Mouse (Mus musculus): Measurements from ENCODE around the gene Tent5b.
"Not testable (repeated sequence)": the region's sequence is repeated elsewhere in the genome, so short reads cannot be mapped to it uniquely, and the experiment has no call there.

The Tent5b gene

DNA sequence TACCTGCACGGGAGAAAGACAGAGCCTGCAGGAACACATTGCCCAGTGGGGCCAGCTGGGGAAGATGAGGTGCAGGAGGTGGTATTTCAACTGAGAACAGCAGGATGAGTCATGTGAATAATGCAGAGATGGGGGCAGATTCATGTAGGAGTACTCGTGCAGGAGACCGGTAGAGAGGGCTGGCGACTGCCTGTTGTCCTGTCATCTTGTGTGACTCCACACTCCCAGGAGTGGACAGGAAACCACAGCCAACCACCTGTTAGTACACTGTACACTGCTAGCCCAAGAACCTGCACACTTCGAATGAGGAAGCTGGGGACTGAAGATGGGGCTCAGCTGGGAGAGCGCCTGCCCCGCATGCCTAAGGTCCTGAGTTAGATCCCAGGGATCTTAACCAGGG is 21.6 kb downstream of the Tent5b start:
- no peak for DNase-seq (ENCODE audit: low read depth, low spot score)

DNA sequence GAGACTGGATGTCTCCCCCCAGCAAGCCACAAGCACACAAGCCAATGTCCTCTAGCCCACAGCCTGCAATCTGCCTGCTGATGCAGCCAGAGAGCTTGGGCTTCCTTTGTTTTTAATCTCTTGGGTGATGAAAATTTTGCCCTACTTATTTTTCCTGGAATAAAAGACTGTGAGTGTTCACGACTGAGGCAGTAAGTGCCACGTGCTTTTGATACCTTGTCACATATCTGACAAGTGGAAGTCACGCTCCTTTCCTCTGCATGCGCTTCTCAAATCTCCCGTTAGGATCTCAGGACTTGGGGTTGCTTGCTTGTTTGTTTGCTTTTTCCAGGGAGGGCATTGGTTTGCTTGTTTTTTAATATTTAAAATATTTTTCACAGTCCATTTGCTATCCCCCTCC is 24.4 kb downstream of the Tent5b start:
- no peak for DNase-seq (ENCODE audit: low read depth, low spot score)

DNA sequence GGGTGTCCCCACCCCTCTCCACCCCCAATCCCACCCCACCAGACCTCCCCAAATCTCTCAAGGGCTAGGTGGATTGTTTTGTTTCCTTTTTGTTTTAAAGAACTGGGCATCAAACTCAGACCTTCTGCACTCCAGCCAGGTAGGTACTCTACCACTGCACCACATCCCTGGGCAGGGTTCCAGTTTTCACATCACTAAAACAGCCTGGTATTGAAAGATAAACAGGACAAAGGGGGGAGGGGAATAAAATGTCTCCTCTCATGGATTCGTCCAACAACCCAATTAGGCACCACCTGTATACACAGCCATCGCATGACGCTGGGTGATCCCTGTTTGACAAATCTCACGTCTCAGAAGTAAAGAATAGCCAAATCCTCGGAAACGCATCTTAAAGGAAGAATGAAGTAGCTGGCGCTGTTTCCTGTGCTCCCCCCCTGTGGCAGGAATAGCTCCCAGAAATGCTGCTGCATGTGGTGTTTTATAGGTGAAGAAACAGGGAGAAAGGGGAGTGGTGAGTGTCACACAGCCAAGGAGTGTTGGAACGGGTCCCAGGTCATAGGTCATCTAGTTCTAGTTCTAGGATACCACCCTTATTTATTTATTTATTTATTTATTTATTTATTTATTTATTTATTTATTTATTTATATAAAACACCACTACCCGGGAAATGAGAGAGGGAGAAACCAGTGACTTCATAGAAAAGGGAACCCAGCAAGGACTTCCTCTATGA is 25.0 kb downstream of the Tent5b start:
- DNase-seq (ENCODE audit: low read depth, low spot score): no peak

DNA sequence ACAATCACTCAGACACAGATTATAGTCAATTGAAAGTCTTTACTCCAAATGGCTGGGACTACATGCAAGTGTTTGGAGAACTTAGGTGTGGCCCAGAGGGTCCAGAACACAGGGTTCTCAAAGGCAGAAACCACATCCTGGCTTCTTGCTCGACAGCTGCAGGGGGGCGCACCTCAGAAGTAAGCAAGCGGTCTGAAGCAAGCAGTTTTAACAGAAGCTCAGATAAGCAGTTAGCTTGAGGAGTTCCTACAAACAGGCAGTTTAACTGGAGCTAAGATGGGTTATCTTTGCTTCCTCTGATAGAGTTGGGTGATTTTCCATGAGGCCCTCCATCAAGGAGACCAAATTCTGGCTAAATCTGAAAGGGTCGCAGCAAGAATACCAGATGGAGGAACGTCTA is 26.6 kb downstream of the Tent5b start:
- peak; percentile 23 for DNase-seq (ENCODE audit: low read depth, low spot score)

DNA sequence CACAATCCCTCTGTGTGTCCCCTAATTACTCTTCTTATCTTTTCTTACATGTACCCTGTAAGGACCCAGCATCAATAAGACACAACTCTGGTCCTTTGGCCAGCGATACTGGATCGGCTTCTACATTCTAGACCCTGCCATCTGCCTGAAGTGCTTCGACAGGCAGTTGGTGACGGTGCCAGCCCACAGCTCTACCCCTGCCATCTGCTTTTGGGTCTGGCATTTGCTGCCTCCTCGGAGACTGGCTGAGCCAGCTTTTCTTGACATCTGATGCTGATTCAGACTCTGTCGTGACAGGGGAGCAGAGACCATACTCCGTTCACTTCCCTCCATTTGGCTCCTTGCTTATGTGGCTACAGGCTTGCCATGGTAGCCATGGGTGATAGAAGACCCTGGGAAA is 29.1 kb downstream of the Tent5b start:
- DNase-seq (ENCODE audit: low read depth, low spot score): no peak

DNA sequence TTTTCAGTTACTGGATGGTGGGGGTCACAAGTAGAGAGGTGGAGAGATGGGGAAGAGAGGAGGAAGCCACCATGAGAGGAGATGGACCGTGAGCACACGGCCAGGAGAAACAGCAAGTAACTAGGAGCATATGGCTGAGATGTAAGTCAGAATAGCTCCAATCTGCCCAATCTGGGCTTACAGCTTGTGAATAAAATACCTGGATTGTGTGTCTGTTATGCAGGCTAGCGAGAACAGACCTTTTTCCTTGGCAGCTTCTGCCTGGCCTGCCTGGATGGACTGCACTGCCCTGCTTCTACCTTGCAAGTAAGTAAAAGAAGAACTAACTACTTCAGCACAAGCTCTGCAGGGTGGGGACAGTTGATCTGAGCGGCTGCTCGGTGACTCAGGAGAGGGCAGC is 31.1 kb downstream of the Tent5b start:
- DNase-seq (ENCODE audit: low read depth, low spot score): no peak

DNA sequence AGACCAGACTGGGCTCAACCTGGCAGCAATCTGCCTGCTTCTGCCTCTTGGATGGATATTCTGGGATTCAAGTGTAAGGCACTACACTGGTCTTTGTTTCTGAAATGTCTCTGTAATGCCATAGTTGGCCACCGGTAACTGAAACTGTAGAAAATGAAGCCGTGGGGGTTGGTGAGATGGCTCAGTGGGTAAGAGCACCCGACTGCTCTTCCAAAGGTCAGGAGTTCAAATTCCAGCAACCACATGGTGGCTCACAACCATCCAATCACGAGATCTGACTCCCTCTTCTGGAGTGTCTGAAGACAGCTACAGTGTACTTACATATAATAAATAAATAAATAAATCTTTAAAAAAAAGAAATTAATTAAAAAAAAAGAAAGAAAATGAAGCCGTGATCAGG is 32.6 kb downstream of the Tent5b start:
- DNase-seq (ENCODE audit: low read depth, low spot score): not testable (repeated sequence)

DNA sequence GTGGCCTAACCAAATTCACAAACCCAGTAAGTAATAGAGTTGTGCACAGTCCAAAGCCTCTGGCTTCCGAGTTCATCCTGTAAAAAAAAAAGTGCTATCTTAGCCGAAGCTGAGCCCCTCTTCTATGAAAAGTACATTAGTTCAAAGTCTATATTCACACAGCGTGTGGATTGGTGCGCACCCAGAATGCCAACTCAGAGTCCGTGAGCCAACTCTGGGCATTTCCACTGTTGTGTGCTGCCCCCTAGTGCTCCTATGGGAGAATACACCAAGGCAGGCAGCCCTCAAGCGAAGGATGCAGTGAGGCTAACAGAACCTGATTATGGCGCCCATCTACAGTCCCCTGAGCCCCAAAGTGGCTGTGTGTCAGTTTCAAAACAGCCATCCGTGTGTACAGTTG is 33.0 kb downstream of the Tent5b start:
- peak; percentile 81 for DNase-seq (ENCODE audit: low read depth, low spot score)

DNA sequence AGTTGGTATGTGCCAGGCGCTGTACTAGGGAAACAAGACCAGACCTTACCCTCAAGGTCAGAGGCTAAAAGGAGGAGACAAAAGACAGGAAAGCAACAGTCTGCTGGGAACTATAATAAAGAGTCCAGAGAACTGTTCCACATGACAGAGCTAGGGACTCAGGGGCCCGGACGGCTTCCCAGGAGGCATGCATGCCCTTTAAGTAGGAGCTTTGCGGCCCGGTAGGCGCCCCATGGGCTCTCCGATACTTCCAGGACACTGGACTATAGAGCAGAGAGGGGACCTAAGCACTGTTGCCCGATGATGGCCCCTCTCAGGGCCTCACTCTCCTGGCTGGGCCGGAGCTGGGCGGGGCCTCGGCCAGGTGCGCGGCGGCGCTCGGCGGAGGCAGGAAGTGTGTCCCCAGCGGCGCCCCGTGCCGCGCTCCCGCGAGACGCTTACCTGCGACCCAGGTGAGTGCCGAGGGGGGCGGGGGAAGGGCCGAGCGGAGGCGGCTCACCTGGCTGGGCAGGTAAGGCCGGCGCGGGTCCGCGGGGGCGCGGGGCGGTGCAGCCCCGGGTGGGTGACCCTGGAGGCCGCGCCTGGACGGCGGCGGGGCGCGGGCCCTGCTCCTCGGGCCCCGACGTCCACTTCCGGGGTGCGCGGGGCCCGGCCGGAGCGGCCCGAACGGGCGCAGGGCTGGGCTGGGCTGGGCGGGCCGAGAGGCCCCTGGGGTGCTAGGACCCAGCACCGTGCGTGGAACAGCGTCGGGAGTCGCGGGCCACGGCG is 38.9 kb downstream of the Tent5b start, which contains the start of gene Kdf1:
Gene Kdf1 (plus strand): TSS at position 363 of the 768 bp plus-strand sequence.
- DNase-seq (ENCODE audit: low read depth, low spot score): peak; percentile 37

DNA sequence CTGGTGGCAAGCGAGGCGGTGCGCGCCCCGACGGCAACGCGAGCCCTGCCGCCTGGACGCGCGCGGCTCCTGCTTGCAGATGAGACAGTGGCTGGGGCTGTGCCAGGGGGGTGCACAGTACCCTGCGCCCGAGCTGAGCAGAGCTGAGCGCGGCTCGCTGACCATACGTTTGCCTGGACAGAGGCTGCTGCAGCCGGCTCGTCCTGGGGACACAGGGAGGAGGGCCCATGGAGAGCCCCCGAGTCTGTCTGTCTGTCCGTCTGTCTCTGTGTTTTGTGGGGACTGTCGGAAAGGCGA is 39.4 kb downstream of the Tent5b start:
- DNase-seq (ENCODE audit: low read depth, low spot score): peak; percentile 19

DNA sequence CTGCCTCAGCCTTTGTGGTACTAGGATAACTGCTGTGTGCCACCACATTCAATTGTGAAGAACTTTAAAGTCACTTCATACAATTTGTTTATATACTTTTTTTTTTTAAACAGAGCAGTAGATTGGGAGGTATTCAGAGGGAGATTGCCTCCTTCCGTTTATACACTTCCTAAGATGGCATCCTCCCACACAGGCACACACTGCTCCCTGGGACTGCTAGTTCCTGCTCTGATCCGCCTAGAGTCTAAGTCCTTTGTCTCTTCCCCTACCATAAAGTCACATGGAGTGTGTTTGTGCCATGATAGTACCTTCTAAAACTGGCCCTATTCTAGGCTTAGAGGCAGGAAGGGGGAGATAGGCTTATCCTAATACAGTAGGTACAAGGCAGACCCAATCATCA is 41.6 kb downstream of the Tent5b start:
- DNase-seq (ENCODE audit: low read depth, low spot score): no peak

DNA sequence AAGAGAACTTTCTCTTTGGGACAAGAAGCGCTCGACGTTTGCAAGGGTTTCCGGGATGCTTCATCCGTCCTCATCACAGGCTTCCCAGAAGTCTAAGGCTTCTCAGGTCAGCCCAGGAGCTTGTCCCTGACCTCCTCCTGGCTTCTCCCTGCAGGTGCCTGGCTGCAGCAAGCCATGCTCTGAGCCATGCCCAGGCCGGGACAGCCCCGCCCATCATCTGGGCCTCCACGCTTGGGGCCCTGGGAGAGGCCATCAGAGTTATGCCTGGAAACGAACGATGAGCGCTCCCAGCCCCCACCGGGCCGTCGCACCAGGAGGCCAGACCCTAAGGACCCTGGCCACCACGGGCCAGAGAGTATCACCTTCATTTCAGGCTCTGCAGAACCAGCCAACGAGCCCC is 47.9 kb downstream of the Tent5b start:
- DNase-seq (ENCODE audit: low read depth, low spot score): no peak

DNA sequence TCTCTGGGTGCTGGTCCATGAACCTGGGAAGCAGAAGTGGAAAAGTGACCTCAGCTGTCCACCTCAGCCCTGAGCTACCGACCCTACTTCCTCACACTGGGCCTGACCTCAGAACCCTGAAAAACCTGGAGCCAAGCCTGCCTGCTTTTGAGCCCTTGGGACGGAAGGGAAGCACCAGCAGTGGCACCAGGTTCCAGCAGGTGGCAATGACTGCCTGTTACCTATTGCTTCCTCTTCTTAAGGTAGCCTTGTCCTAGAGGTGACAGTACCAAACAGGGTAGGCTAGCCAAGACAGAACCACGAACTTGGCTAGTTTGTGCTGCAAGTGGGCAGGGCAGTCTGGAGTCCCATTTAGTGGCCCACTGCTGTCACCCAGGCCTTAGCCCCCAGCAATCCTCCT is 52.8 kb downstream of the Tent5b start:
- DNase-seq (ENCODE audit: low read depth, low spot score): no peak

DNA sequence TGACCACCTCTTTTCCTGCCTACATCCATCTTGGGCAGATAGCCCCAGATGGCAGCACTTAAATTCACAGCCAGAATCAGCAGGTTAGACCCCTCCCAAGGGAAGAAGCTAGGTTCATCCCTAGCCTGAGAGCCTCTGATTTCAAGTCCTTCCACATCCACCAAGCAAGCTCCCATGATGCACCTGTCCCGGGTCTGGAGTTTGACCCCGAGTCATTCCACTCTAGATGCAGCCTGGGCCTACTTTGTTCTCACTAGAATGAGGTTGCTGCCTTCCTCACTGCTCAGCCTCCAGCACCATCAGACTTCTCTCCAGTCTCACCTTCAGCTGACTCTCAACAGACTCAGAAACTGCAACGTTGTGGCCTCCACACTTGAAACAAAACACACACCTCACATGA is 56.1 kb downstream of the Tent5b start:
- DNase-seq (ENCODE audit: low read depth, low spot score): no peak

DNA sequence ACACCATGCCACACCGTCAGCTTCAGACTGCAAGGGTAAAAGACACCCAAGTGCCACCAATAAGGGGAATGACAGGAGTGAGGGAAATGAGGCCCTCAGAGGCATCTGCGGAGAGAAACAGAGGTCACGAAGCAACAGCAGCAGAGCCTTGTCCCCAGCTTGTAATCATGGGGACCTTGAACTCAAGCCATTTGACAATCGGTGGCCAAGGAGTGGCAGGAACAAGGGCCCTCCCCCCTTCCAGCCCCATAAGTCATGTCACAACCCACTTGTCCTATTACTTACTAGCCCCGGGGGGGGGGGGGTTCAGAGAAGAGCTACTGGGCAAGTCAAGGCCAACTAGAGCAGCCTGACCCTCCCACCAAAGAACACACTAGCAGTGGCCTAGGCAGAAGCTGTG is 56.7 kb downstream of the Tent5b start:
- no peak for DNase-seq (ENCODE audit: low read depth, low spot score)

Measured in CD4-positive, CD25-positive, alpha-beta regulatory T cell, adult 2 months (primary cell).